Mouse (Mus musculus): ENCODE data around the gene Ripor2. TPM values are rescaled to one million over a fixed set of nuclear protein-coding genes. Genes with fewer than 3 reads are reported as not detected.

Ripor2 gene
- polyA plus RNA-seq, 1 experiment from 2014 or later: 3.1 TPM

- no peak overlapping the region for H3K4me2 ChIP-seq (replicated peaks; ENCODE audit: low read depth, low read length)
- H3K27ac ChIP-seq (ENCODE audit: low read length): no peak overlapping the region
- no peaks in the 10 kb centered on the region for H3K36me3 ChIP-seq (ENCODE audit: insufficient read depth, low read length)
- H3K9me3 ChIP-seq (ENCODE audit: low read length): no peaks in the 10 kb centered on the region
- ATAC-seq: no peak
- DNase-seq (ENCODE audit: low spot score): no peak
- 70% methylated on average over 12 of the region's 12 CpGs for WGBS
- no peaks in the 10 kb centered on the region for H3K4me1 ChIP-seq (ENCODE audit: insufficient read depth, low read depth, low read length)
- no peak overlapping the region for H3K9ac ChIP-seq (replicated peaks; ENCODE audit: low read depth)
- H3K4me3 ChIP-seq (ENCODE audit: low read depth, low read length): no peak overlapping the region
- H3K27me3 ChIP-seq (replicated peaks; ENCODE audit: insufficient read depth, low read length): no peaks in the 10 kb centered on the region
- TF ChIP-seq CTCF (IDR thresholded peaks at IDR 0.05) (no peak), EP300 (IDR thresholded peaks at IDR 0.05) (no peak)
These were observed 73.1 kb downstream of the Ripor2 start for GRCm38 (mm10) chr13:24654919-24655635.

GRCm38 (mm10) chr13:24656719-24657497, 74.9 kb downstream of the Ripor2 start:
- Histone ChIP-seq H3K4me2 (replicated peaks; ENCODE audit: low read depth, low read length) (no peak overlapping the region), H3K27ac (ENCODE audit: low read length) (no peak overlapping the region), H3K9me3 (ENCODE audit: low read length) (no peaks in the 10 kb centered on the region), H3K4me3 (ENCODE audit: low read depth, low read length) (no peak overlapping the region), H3K4me1 (ENCODE audit: insufficient read depth, low read depth, low read length) (no peaks in the 10 kb centered on the region), H3K9ac (replicated peaks; ENCODE audit: low read depth) (no peak overlapping the region), H3K27me3 (replicated peaks; ENCODE audit: insufficient read depth, low read length) (no peaks in the 10 kb centered on the region), H3K36me3 (ENCODE audit: insufficient read depth, low read length) (no peaks in the 10 kb centered on the region)
- TF ChIP-seq EP300 (IDR thresholded peaks at IDR 0.05): no peak
- no peak for TF ChIP-seq CTCF (IDR thresholded peaks at IDR 0.05)
- ATAC-seq (no peak), DNase-seq (ENCODE audit: low spot score) (no peak)
- WGBS: 48% methylated on average over 15 of the region's 15 CpGs

GRCm38 (mm10) chr13:24666763-24667162, 84.8 kb downstream of the Ripor2 start:
- no peak overlapping the region for H3K4me2 ChIP-seq (replicated peaks; ENCODE audit: low read depth, low read length)
- no peak overlapping the region for H3K9ac ChIP-seq (replicated peaks; ENCODE audit: low read depth)
- TF ChIP-seq EP300 (IDR thresholded peaks at IDR 0.05) (no peak), CTCF (IDR thresholded peaks at IDR 0.05) (no peak)
- H3K27ac ChIP-seq (ENCODE audit: low read length): no peak overlapping the region
- DNase-seq (ENCODE audit: low spot score) (no peak), ATAC-seq (no peak)
- H3K4me1 ChIP-seq (ENCODE audit: insufficient read depth, low read depth, low read length): no peaks in the 10 kb centered on the region
- WGBS: 66% methylated on average over 4 of the region's 4 CpGs
- H3K27me3 ChIP-seq (replicated peaks; ENCODE audit: insufficient read depth, low read length): no peaks in the 10 kb centered on the region
- H3K36me3 ChIP-seq (ENCODE audit: insufficient read depth, low read length): no peaks in the 10 kb centered on the region
- H3K9me3 ChIP-seq (ENCODE audit: low read length): no peaks in the 10 kb centered on the region
- no peak overlapping the region for H3K4me3 ChIP-seq (ENCODE audit: low read depth, low read length)

GRCm38 (mm10) chr13:24668556-24668955, 86.6 kb downstream of the Ripor2 start:
- H3K9ac ChIP-seq (replicated peaks; ENCODE audit: low read depth): no peak overlapping the region
- H3K36me3 ChIP-seq (ENCODE audit: insufficient read depth, low read length): no peaks in the 10 kb centered on the region
- H3K27me3 ChIP-seq (replicated peaks; ENCODE audit: insufficient read depth, low read length): no peaks in the 10 kb centered on the region
- H3K9me3 ChIP-seq (ENCODE audit: low read length): no peaks in the 10 kb centered on the region
- no peak overlapping the region for H3K4me3 ChIP-seq (ENCODE audit: low read depth, low read length)
- TF ChIP-seq CTCF (IDR thresholded peaks at IDR 0.05) (no peak), EP300 (IDR thresholded peaks at IDR 0.05) (no peak)
- 45% methylated on average over 2 of the region's 2 CpGs for WGBS
- H3K4me2 ChIP-seq (replicated peaks; ENCODE audit: low read depth, low read length): no peak overlapping the region
- ATAC-seq (no peak), DNase-seq (ENCODE audit: low spot score) (no peak)
- H3K4me1 ChIP-seq (ENCODE audit: insufficient read depth, low read depth, low read length): no peaks in the 10 kb centered on the region
- no peak overlapping the region for H3K27ac ChIP-seq (ENCODE audit: low read length)

- H3K36me3 ChIP-seq (ENCODE audit: insufficient read depth, low read length): no peaks in the 10 kb centered on the region
- TF ChIP-seq EP300 (IDR thresholded peaks at IDR 0.05) (no peak), CTCF (IDR thresholded peaks at IDR 0.05) (no peak)
- DNase-seq (ENCODE audit: low spot score) (no peak), ATAC-seq (no peak)
- no peak overlapping the region for H3K4me3 ChIP-seq (ENCODE audit: low read depth, low read length)
- H3K4me1 ChIP-seq (ENCODE audit: insufficient read depth, low read depth, low read length): no peaks in the 10 kb centered on the region
- no peaks in the 10 kb centered on the region for H3K27me3 ChIP-seq (replicated peaks; ENCODE audit: insufficient read depth, low read length)
- no peaks in the 10 kb centered on the region for H3K9me3 ChIP-seq (ENCODE audit: low read length)
- no peak overlapping the region for H3K4me2 ChIP-seq (replicated peaks; ENCODE audit: low read depth, low read length)
- no peak overlapping the region for H3K27ac ChIP-seq (ENCODE audit: low read length)
- WGBS: 86% methylated on average over 2 of the region's 2 CpGs
- H3K9ac ChIP-seq (replicated peaks; ENCODE audit: low read depth): no peak overlapping the region
These were observed 88.7 kb downstream of the Ripor2 start for GRCm38 (mm10) chr13:24670676-24671075.

- DNase-seq (ENCODE audit: low spot score) (no peak), ATAC-seq (no peak)
- H3K4me2 ChIP-seq (replicated peaks; ENCODE audit: low read depth, low read length): no peak overlapping the region
These were observed 97.2 kb downstream of the Ripor2 start for GRCm38 (mm10) chr13:24679027-24679680.

More at GRCm38 (mm10) chr13:24679027-24679680, 97.2 kb downstream of the Ripor2 start:
- no peaks in the 10 kb centered on the region for H3K36me3 ChIP-seq (ENCODE audit: insufficient read depth, low read length)
- H3K27ac ChIP-seq (ENCODE audit: low read length): no peak overlapping the region
- WGBS: 42% methylated on average over 15 of the region's 15 CpGs
- no peaks in the 10 kb centered on the region for H3K9me3 ChIP-seq (ENCODE audit: low read length)
- no peaks in the 10 kb centered on the region for H3K27me3 ChIP-seq (replicated peaks; ENCODE audit: insufficient read depth, low read length)
- no peak overlapping the region for H3K4me3 ChIP-seq (ENCODE audit: low read depth, low read length)
- no peak for TF ChIP-seq EP300 (IDR thresholded peaks at IDR 0.05)
- no peak for TF ChIP-seq CTCF (IDR thresholded peaks at IDR 0.05)
- H3K4me1 ChIP-seq (ENCODE audit: insufficient read depth, low read depth, low read length): no peaks in the 10 kb centered on the region
- H3K9ac ChIP-seq (replicated peaks; ENCODE audit: low read depth): no peak overlapping the region
